Mouse (Mus musculus) thymus, adult 2 months (tissue): Measurements from ENCODE around the gene C2cd5.
"Not testable (repeated sequence)": the region's sequence is repeated elsewhere in the genome, so short reads cannot be mapped to it uniquely, and the experiment has no call there.

Experiments
- CTCF ChIP-seq: fragments of 200-500 bp; IDR thresholded peaks from 2 replicates; pipeline ENCODE4 v1.5.1; 2012; ENCODE audit warnings: mild to moderate bottlenecking, control low read depth, low read length, moderate library complexity, borderline replicate concordance; ENCODE audit not compliant: control insufficient read depth, poor library complexity, insufficient read depth; ENCODE audit errors: extremely low read depth
- POLR2A ChIP-seq: fragments of 200-500 bp; IDR thresholded peaks from 2 replicates; pipeline ENCODE4 v1.6.1; 2012; ENCODE audit warnings: mild to moderate bottlenecking, low read length, control low read depth, moderate library complexity; ENCODE audit not compliant: control insufficient read depth, poor library complexity, insufficient read depth; ENCODE audit errors: extremely low read depth

GRCm38 (mm10) chr6:142985561-142986238, 114.2 kb downstream of the C2cd5 start:
- not testable (repeated sequence) for TF ChIP-seq POLR2A, CTCF
